Mouse (Mus musculus): ENCODE measurements around the gene Por. TPM values are rescaled to one million over a fixed set of nuclear protein-coding genes. Genes with fewer than 3 reads are reported as not detected.

The Por gene
- polyA plus RNA-seq, 1 experiment from 2014 or later = 45.0 TPM

- Histone ChIP-seq H3K9me3 (replicated peaks) (no peaks in the 10 kb centered on the region), H3K4me1 (replicated peaks) (peaks cover 7% of the 10 kb centered on the region; the same call in 1 of the 2 replicates), H3K4me3 (no peak overlapping the region), H3K9ac (no peak overlapping the region), H3K36me3 (peaks cover 21% of the 10 kb centered on the region), H3K27me3 (no peaks in the 10 kb centered on the region), H3K4me2 (no peak overlapping the region), H3K27ac (no peak overlapping the region)
- WGBS = 86% methylated on average over 1 of the region's 1 CpGs
- ATAC-seq (replicated peaks; ENCODE audit: insufficient number of reproducible peaks, insufficient read depth, low FRiP score, low read depth) = no peak
Measured at GRCm38 (mm10) chr5:135641028-135641427, 28.8 kb upstream of the Por start.

GRCm38 (mm10) chr5:135642686-135643551 lies 26.9 kb upstream of the Por start:
- H3K4me1 ChIP-seq (replicated peaks) = peaks cover 7% of the 10 kb centered on the region; the same call in 1 of the 2 replicates
- H3K27ac ChIP-seq = no peak overlapping the region
- H3K4me3 ChIP-seq = no peak overlapping the region
- H3K4me2 ChIP-seq = no peak overlapping the region
- no peaks in the 10 kb centered on the region for H3K27me3 ChIP-seq
- peaks cover 14% of the 10 kb centered on the region for H3K36me3 ChIP-seq
- WGBS = 78% methylated on average over 10 of the region's 10 CpGs
- H3K9me3 ChIP-seq (replicated peaks) = no peaks in the 10 kb centered on the region
- ATAC-seq (replicated peaks; ENCODE audit: insufficient number of reproducible peaks, insufficient read depth, low FRiP score, low read depth) = no peak
- H3K9ac ChIP-seq = no peak overlapping the region

GRCm38 (mm10) chr5:135643552-135643842 lies 26.3 kb upstream of the Por start:
- H3K27me3 ChIP-seq = no peaks in the 10 kb centered on the region

GRCm38 (mm10) chr5:135643869-135644268 lies 26.0 kb upstream of the Por start:
- no peaks in the 10 kb centered on the region for H3K27me3 ChIP-seq
- peaks cover 7% of the 10 kb centered on the region; the same call in 1 of the 2 replicates for H3K4me1 ChIP-seq (replicated peaks)
- 84% methylated on average over 8 of the region's 8 CpGs for WGBS
- peaks cover 13% of the 10 kb centered on the region for H3K36me3 ChIP-seq
- no peaks in the 10 kb centered on the region for H3K9me3 ChIP-seq (replicated peaks)
- no peak overlapping the region for H3K9ac ChIP-seq
- no peak overlapping the region for H3K4me3 ChIP-seq
- no peak overlapping the region for H3K4me2 ChIP-seq
- no peak overlapping the region for H3K27ac ChIP-seq
- ATAC-seq (replicated peaks; ENCODE audit: insufficient number of reproducible peaks, insufficient read depth, low FRiP score, low read depth) = no peak

More at GRCm38 (mm10) chr5:135643552-135643842, 26.3 kb upstream of the Por start:
- H3K4me1 ChIP-seq (replicated peaks) = peaks cover 7% of the 10 kb centered on the region; the same call in 1 of the 2 replicates
- no peak for ATAC-seq (replicated peaks; ENCODE audit: insufficient number of reproducible peaks, insufficient read depth, low FRiP score, low read depth)
- no peak overlapping the region for H3K9ac ChIP-seq
- H3K4me2 ChIP-seq = no peak overlapping the region
- 91% methylated on average over 1 of the region's 1 CpGs for WGBS
- H3K27ac ChIP-seq = no peak overlapping the region
- no peaks in the 10 kb centered on the region for H3K9me3 ChIP-seq (replicated peaks)
- no peak overlapping the region for H3K4me3 ChIP-seq
- peaks cover 14% of the 10 kb centered on the region for H3K36me3 ChIP-seq

- H3K9ac ChIP-seq = no peak overlapping the region
- H3K4me1 ChIP-seq (replicated peaks) = 0 out of 2 replicates have a peak, but pooled peaks cover 2% of the 10 kb centered on the region
- H3K4me3 ChIP-seq = no peak overlapping the region
- H3K4me2 ChIP-seq = no peak overlapping the region
- H3K27ac ChIP-seq = no peak overlapping the region
- WGBS = 76% methylated on average over 5 of the region's 5 CpGs
- H3K27me3 ChIP-seq = no peaks in the 10 kb centered on the region
- H3K36me3 ChIP-seq = peaks cover 7% of the 10 kb centered on the region; the same call in 1 of the 2 replicates
- no peak for ATAC-seq (replicated peaks; ENCODE audit: insufficient number of reproducible peaks, insufficient read depth, low FRiP score, low read depth)
- no peaks in the 10 kb centered on the region for H3K9me3 ChIP-seq (replicated peaks)
Measured at GRCm38 (mm10) chr5:135645330-135645729, 24.5 kb upstream of the Por start.

- 77% methylated on average over 6 of the region's 6 CpGs for WGBS
- ATAC-seq (replicated peaks; ENCODE audit: insufficient number of reproducible peaks, insufficient read depth, low FRiP score, low read depth) = no peak
- H3K27ac ChIP-seq = no peak overlapping the region
Measured at GRCm38 (mm10) chr5:135646038-135646437, 23.8 kb upstream of the Por start.

GRCm38 (mm10) chr5:135648461-135649308 lies 21.1 kb upstream of the Por start:
- Histone ChIP-seq H3K4me1 (replicated peaks) (no peaks in the 10 kb centered on the region), H3K27me3 (no peaks in the 10 kb centered on the region), H3K9me3 (replicated peaks) (no peaks in the 10 kb centered on the region), H3K9ac (no peak overlapping the region), H3K36me3 (no peaks in the 10 kb centered on the region), H3K4me3 (no peak overlapping the region), H3K27ac (no peak overlapping the region), H3K4me2 (no peak overlapping the region)
- WGBS = 71% methylated on average over 9 of the region's 9 CpGs
- ATAC-seq (replicated peaks; ENCODE audit: insufficient number of reproducible peaks, insufficient read depth, low FRiP score, low read depth) = no peak

More at GRCm38 (mm10) chr5:135646038-135646437, 23.8 kb upstream of the Por start:
- Histone ChIP-seq H3K4me3 (no peak overlapping the region), H3K9me3 (replicated peaks) (no peaks in the 10 kb centered on the region), H3K4me1 (replicated peaks) (0 out of 2 replicates have a peak, but pooled peaks cover 2% of the 10 kb centered on the region), H3K27me3 (no peaks in the 10 kb centered on the region), H3K36me3 (peaks cover 4% of the 10 kb centered on the region; the same call in 1 of the 2 replicates), H3K4me2 (no peak overlapping the region), H3K9ac (no peak overlapping the region)

- Histone ChIP-seq H3K9me3 (replicated peaks) (no peaks in the 10 kb centered on the region), H3K36me3 (no peaks in the 10 kb centered on the region), H3K4me2 (no peak overlapping the region), H3K27me3 (no peaks in the 10 kb centered on the region), H3K4me1 (replicated peaks) (no peaks in the 10 kb centered on the region), H3K27ac (no peak overlapping the region), H3K9ac (no peak overlapping the region), H3K4me3 (no peak overlapping the region)
- 100% methylated on average over 1 of the region's 1 CpGs for WGBS
- ATAC-seq (replicated peaks; ENCODE audit: insufficient number of reproducible peaks, insufficient read depth, low FRiP score, low read depth) = no peak
Measured at GRCm38 (mm10) chr5:135649309-135649633, 20.6 kb upstream of the Por start.

GRCm38 (mm10) chr5:135651536-135651935 lies 18.3 kb upstream of the Por start:
- Histone ChIP-seq H3K27me3 (no peaks in the 10 kb centered on the region), H3K4me3 (no peak overlapping the region), H3K36me3 (no peaks in the 10 kb centered on the region), H3K4me1 (replicated peaks) (no peaks in the 10 kb centered on the region), H3K9ac (no peak overlapping the region), H3K4me2 (no peak overlapping the region), H3K9me3 (replicated peaks) (no peaks in the 10 kb centered on the region), H3K27ac (no peak overlapping the region)
- ATAC-seq (replicated peaks; ENCODE audit: insufficient number of reproducible peaks, insufficient read depth, low FRiP score, low read depth) = no peak
- WGBS = 75% methylated on average over 3 of the region's 3 CpGs

- H3K4me1 ChIP-seq (replicated peaks) = 0 out of 2 replicates have a peak, but pooled peaks cover 3% of the 10 kb centered on the region
- no peaks in the 10 kb centered on the region for H3K27me3 ChIP-seq
- H3K4me3 ChIP-seq = no peak overlapping the region
- H3K36me3 ChIP-seq = no peaks in the 10 kb centered on the region
- ATAC-seq (replicated peaks; ENCODE audit: insufficient number of reproducible peaks, insufficient read depth, low FRiP score, low read depth) = no peak
- H3K4me2 ChIP-seq = no peak overlapping the region
- WGBS = 83% methylated on average over 2 of the region's 2 CpGs
- no peaks in the 10 kb centered on the region for H3K9me3 ChIP-seq (replicated peaks)
- no peak overlapping the region for H3K27ac ChIP-seq
- H3K9ac ChIP-seq = no peak overlapping the region
Measured at GRCm38 (mm10) chr5:135653209-135653608, 16.6 kb upstream of the Por start.

- Histone ChIP-seq H3K9ac (no peak overlapping the region), H3K4me3 (no peak overlapping the region), H3K27ac (no peak overlapping the region), H3K36me3 (no peaks in the 10 kb centered on the region), H3K27me3 (no peaks in the 10 kb centered on the region), H3K9me3 (replicated peaks) (no peaks in the 10 kb centered on the region), H3K4me2 (no peak overlapping the region), H3K4me1 (replicated peaks) (0 out of 2 replicates have a peak, but pooled peaks cover 8% of the 10 kb centered on the region)
- WGBS = 74% methylated on average over 5 of the region's 5 CpGs
- no peak for ATAC-seq (replicated peaks; ENCODE audit: insufficient number of reproducible peaks, insufficient read depth, low FRiP score, low read depth)
Measured at GRCm38 (mm10) chr5:135656046-135656445, 13.8 kb upstream of the Por start.
